Mouse (Mus musculus): ENCODE data around the gene Tmem186.

Gene Tmem186

GRCm38 (mm10) chr16:8666452-8666851 is 28.9 kb upstream of the Tmem186 start:
- no peak for DNase-seq (ENCODE audit: low spot score)

GRCm38 (mm10) chr16:8665367-8665766 is 27.9 kb upstream of the Tmem186 start:
- DNase-seq (ENCODE audit: low spot score), result no peak

- no peak for DNase-seq (ENCODE audit: low spot score)
Observed at GRCm38 (mm10) chr16:8663606-8664539, 26.4 kb upstream of the Tmem186 start.

GRCm38 (mm10) chr16:8663022-8663421 is 25.5 kb upstream of the Tmem186 start:
- DNase-seq (ENCODE audit: low spot score), result no peak

GRCm38 (mm10) chr16:8658764-8659163 is 21.3 kb upstream of the Tmem186 start:
- no peak for DNase-seq (ENCODE audit: low spot score)

- no peak for DNase-seq (ENCODE audit: low spot score)
Observed at GRCm38 (mm10) chr16:8658349-8658748, 20.8 kb upstream of the Tmem186 start.

GRCm38 (mm10) chr16:8656256-8656655 is 18.7 kb upstream of the Tmem186 start:
- DNase-seq (ENCODE audit: low spot score), result no peak

GRCm38 (mm10) chr16:8655599-8655998 is 18.1 kb upstream of the Tmem186 start:
- no peak for DNase-seq (ENCODE audit: low spot score)

GRCm38 (mm10) chr16:8655108-8655507 is 17.6 kb upstream of the Tmem186 start:
- DNase-seq (ENCODE audit: low spot score), result no peak

- DNase-seq (ENCODE audit: low spot score), result no peak
Observed at GRCm38 (mm10) chr16:8650007-8650406, 12.5 kb upstream of the Tmem186 start.

GRCm38 (mm10) chr16:8645546-8645945 is 8.0 kb upstream of the Tmem186 start:
- DNase-seq (ENCODE audit: low spot score), result no peak

GRCm38 (mm10) chr16:8643855-8644254 is 6.3 kb upstream of the Tmem186 start:
- no peak for DNase-seq (ENCODE audit: low spot score)

- DNase-seq (ENCODE audit: low spot score), result no peak
Observed at GRCm38 (mm10) chr16:8639466-8640191, 2.1 kb upstream of the Tmem186 start.

- no peak for DNase-seq (ENCODE audit: low spot score)
Observed at GRCm38 (mm10) chr16:8638131-8638530, 619 bp upstream of the Tmem186 start.

- DNase-seq (ENCODE audit: low spot score), result peak; percentile 13
Observed at GRCm38 (mm10) chr16:8636867-8637216, 670 bp downstream of the Tmem186 start.

- DNase-seq (ENCODE audit: low spot score), result no peak
Observed at GRCm38 (mm10) chr16:8631428-8631827, 6.1 kb downstream of the Tmem186 start.

- no peak for DNase-seq (ENCODE audit: low spot score)
Observed at GRCm38 (mm10) chr16:8630419-8630818, 7.1 kb downstream of the Tmem186 start.

GRCm38 (mm10) chr16:8620315-8621115 is 17.0 kb downstream of the Tmem186 start:
- DNase-seq (ENCODE audit: low spot score), result no peak

GRCm38 (mm10) chr16:8619659-8620314 is 17.7 kb downstream of the Tmem186 start:
- DNase-seq (ENCODE audit: low spot score), result no peak

- no peak for DNase-seq (ENCODE audit: low spot score)
Observed at GRCm38 (mm10) chr16:8613447-8613846, 24.1 kb downstream of the Tmem186 start.

- no peak for DNase-seq (ENCODE audit: low spot score)
Observed at GRCm38 (mm10) chr16:8613039-8613438, 24.5 kb downstream of the Tmem186 start.
